Mouse (Mus musculus): ENCODE measurements around the gene Ptprs. TPM values are rescaled to one million over a fixed set of nuclear protein-coding genes. Genes with fewer than 3 reads are reported as not detected.

Gene Ptprs
- polyA plus RNA-seq, 1 experiment from 2014 or later = 73.5 TPM

- WGBS = 82% methylated on average over 1 of the region's 1 CpGs
- Histone ChIP-seq H3K27me3 (ENCODE audit: insufficient read depth, poor library complexity, severe bottlenecking) (no peaks in the 10 kb centered on the region), H3K36me3 (peaks cover 84% of the 10 kb centered on the region), H3K27ac (no peak overlapping the region), H3K4me1 (peaks cover 19% of the 10 kb centered on the region), H3K4me3 (no peak overlapping the region), H3K9me3 (no peaks in the 10 kb centered on the region)
- no peak for DNase-seq (ENCODE audit: low spot score)
Observed at GRCm38 (mm10) chr17:56374851-56375250, 101.4 kb downstream of the Ptprs start.

GRCm38 (mm10) chr17:56373136-56374034 is 102.9 kb downstream of the Ptprs start:
- peaks cover 84% of the 10 kb centered on the region for H3K36me3 ChIP-seq
- H3K27me3 ChIP-seq (ENCODE audit: insufficient read depth, poor library complexity, severe bottlenecking) = no peaks in the 10 kb centered on the region
- peak overlapping the region; percentile 23; the same call in 1 of the 2 replicates for H3K27ac ChIP-seq
- peaks cover 25% of the 10 kb centered on the region for H3K4me1 ChIP-seq
- H3K4me3 ChIP-seq = no peak overlapping the region
- no peak for DNase-seq (ENCODE audit: low spot score)
- H3K9me3 ChIP-seq = no peaks in the 10 kb centered on the region
- 61% methylated on average over 17 of the region's 17 CpGs for WGBS

DNA sequence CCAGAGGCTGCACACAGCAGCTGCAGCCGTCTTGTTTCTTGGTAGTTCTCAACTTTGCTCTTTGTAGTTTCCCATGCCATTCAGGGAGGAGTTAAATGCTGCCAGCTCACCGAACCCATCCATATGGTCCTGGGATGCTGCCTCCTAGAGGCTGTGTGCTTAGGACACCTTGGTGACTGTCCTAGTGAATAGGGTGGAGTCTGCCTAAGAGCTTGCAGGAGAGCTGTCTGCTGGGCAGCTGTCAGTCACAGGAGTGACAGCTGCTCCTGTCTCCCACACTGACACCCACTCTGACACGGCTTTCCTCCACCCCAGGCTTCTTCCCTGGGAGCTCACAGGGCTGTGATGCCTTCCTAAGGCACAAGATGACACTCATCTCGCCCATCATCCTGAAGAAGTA is 104.2 kb downstream of the Ptprs start:
- H3K27ac ChIP-seq = no peak overlapping the region
- H3K4me1 ChIP-seq = peaks cover 25% of the 10 kb centered on the region
- 62% methylated on average over 4 of the region's 4 CpGs for WGBS
- H3K36me3 ChIP-seq = peaks cover 83% of the 10 kb centered on the region
- no peak overlapping the region for H3K4me3 ChIP-seq
- DNase-seq (ENCODE audit: low spot score) = no peak
- no peaks in the 10 kb centered on the region for H3K9me3 ChIP-seq
- H3K27me3 ChIP-seq (ENCODE audit: insufficient read depth, poor library complexity, severe bottlenecking) = no peaks in the 10 kb centered on the region

DNA sequence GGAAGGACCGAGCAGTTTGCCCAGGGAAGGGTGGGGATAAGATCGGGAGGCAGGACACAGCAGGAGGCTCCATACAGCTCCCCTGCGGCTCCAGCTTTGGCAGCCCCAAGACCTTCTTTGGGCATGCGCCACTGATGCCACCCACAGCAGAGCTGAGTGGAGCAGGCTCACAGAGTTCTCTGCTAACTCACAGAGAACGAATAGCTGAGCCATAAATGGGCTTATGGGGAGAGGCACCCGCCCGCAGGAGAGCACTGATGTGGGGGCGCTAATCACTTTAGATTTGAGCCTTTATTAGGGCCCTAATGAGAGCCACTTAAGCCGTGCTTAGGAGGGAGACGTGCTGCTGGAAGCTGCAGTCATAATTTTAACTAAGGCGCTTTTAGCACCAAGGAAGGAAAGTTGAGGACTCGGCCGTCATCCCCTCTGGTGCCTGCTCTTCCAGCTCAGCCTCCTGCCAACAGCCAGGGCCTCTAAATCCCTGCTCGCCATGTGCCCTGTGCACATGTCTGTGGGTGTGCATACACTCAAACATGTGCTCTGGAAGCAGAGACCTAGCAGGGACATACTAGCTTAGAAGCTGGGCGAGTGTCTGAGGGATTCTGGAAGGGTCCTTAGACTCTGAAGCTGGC is 105.1 kb downstream of the Ptprs start:
- Histone ChIP-seq H3K27me3 (ENCODE audit: insufficient read depth, poor library complexity, severe bottlenecking) (no peaks in the 10 kb centered on the region), H3K4me1 (peaks cover 34% of the 10 kb centered on the region), H3K9me3 (no peaks in the 10 kb centered on the region), H3K36me3 (peaks cover 73% of the 10 kb centered on the region), H3K4me3 (no peak overlapping the region), H3K27ac (no peak overlapping the region)
- WGBS = 81% methylated on average over 15 of the region's 15 CpGs
- no peak for DNase-seq (ENCODE audit: low spot score)

GRCm38 (mm10) chr17:56370090-56370489 is 106.2 kb downstream of the Ptprs start:
- peaks cover 69% of the 10 kb centered on the region for H3K36me3 ChIP-seq
- peaks cover 45% of the 10 kb centered on the region for H3K4me1 ChIP-seq
- WGBS = 80% methylated on average over 3 of the region's 3 CpGs
- no peak for DNase-seq (ENCODE audit: low spot score)
- H3K27ac ChIP-seq = no peak overlapping the region
- H3K9me3 ChIP-seq = no peaks in the 10 kb centered on the region
- H3K27me3 ChIP-seq (ENCODE audit: insufficient read depth, poor library complexity, severe bottlenecking) = no peaks in the 10 kb centered on the region
- no peak overlapping the region for H3K4me3 ChIP-seq

DNA sequence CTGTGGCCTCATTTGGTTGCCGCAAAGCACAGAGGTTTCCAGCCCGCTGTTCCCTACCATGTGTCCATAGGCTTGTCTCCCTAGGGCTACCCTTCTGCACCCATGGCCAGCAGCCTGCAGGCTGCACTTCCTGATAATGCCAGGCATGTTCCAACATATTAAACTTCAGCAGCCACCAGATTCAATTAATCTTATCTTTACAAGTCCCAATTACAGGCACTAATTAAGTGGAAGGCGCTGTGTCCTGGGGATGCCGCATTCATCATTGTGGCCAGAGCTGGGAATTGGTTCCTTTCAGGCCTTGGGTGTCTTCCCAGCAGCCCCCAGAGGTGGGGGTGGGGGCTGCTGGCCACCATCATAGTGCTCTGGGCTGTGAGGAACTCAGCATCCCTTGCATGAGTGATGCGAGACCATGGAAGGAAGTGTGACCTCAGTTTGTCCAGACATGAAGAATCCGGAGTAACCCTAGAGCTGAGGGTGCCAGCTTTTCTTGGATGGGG is 107.9 kb downstream of the Ptprs start:
- Histone ChIP-seq H3K4me1 (peaks cover 40% of the 10 kb centered on the region), H3K27me3 (ENCODE audit: insufficient read depth, poor library complexity, severe bottlenecking) (no peaks in the 10 kb centered on the region), H3K4me3 (no peak overlapping the region), H3K9me3 (no peaks in the 10 kb centered on the region), H3K27ac (no peak overlapping the region), H3K36me3 (peaks cover 61% of the 10 kb centered on the region)
- no peak for DNase-seq (ENCODE audit: low spot score)
- WGBS = 90% methylated on average over 6 of the region's 6 CpGs

DNA sequence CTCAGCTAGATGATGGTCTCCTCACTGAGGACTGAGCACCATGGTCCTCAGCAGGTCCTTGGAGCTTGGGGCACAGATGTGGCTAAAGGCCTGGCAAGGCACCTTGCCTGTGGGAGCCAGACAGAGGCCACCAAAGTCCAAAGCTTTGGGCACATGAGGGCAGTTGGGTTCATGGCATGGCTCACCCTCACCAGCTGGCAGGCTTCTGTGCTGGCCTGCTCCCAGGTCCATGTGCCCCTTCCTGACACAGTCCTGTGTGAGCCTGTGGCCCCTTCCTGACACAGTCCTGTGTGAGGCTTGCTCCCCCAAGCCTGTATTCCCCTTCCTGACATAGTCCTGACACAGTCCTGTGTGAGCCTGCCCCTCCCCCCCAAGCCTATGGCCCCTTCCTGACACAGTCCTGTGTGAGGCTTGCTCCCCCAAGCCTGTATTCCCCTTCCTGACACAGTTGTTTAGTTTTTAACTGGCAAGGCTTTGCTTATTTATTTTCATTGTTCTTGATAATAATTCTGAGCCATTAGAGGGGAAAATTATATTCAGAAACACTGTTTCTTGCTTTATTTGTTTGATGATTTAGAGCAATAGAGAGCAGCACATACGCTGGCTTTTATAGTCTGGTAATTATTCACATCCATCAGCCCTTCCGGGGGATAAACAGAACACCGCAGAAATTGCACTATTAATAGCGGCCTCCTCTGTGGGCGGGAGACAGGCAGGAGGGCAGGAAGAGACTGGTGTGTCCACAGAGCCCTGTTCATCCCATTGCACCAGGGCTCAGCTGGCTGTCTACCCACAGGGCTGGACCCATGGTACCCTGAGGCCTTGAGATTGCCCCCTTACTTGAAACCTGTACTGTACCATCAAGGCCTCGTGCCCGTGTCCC is 110.3 kb downstream of the Ptprs start:
- H3K4me3 ChIP-seq = no peak overlapping the region
- H3K36me3 ChIP-seq = peaks cover 65% of the 10 kb centered on the region
- H3K27ac ChIP-seq = peak overlapping the region; percentile 67
- 61% methylated on average over 7 of the region's 7 CpGs for WGBS
- peaks cover 40% of the 10 kb centered on the region for H3K4me1 ChIP-seq
- no peaks in the 10 kb centered on the region for H3K27me3 ChIP-seq (ENCODE audit: insufficient read depth, poor library complexity, severe bottlenecking)
- DNase-seq (ENCODE audit: low spot score) = no peak
- H3K9me3 ChIP-seq = no peaks in the 10 kb centered on the region

Small RNA genes within 50 kb of the gene (microRNA-seq; reads per million reads assigned to microRNA genes)
- 0.76 reads per million for gene Mir6977

Other genes starting within 250 kb of the Ptprs start
- 15.0 and 20.3 TPM in 2 replicates for gene Fem1a, start 219.7 kb downstream of the Ptprs start, polyA plus RNA-seq (2016; fragmentation: Nextera tagmentation; extraction: Ambion mirVana)
- 6.8 and 9.5 TPM in 2 replicates for gene Ticam1, start 199.7 kb downstream of the Ptprs start, polyA plus RNA-seq (2016; fragmentation: Nextera tagmentation; extraction: Ambion mirVana)
- 81.7 and 93.2 TPM in 2 replicates for gene Plin3, start 183.6 kb downstream of the Ptprs start, polyA plus RNA-seq (2016; fragmentation: Nextera tagmentation; extraction: Ambion mirVana)
- not detected in 2 replicates for gene Arrdc5, start 176.2 kb downstream of the Ptprs start, polyA plus RNA-seq (2016; fragmentation: Nextera tagmentation; extraction: Ambion mirVana)
- gene Uhrf1, start 173.2 kb downstream of the Ptprs start, polyA plus RNA-seq (2016; fragmentation: Nextera tagmentation; extraction: Ambion mirVana) = 136 and 163 TPM in 2 replicates
- 34.6 and 35.6 TPM in 2 replicates for gene Kdm4b, start 150.4 kb downstream of the Ptprs start, polyA plus RNA-seq (2016; fragmentation: Nextera tagmentation; extraction: Ambion mirVana)
- gene Znrf4, start 35.9 kb upstream of the Ptprs start, polyA plus RNA-seq (2016; fragmentation: Nextera tagmentation; extraction: Ambion mirVana) = not detected in 2 replicates
- gene Gm20219, start 77.9 kb upstream of the Ptprs start, polyA plus RNA-seq (2016; fragmentation: Nextera tagmentation; extraction: Ambion mirVana) = 0.33 and 0.50 TPM in 2 replicates
- 61.3 and 81.0 TPM in 2 replicates for gene Safb2, start 108.1 kb upstream of the Ptprs start, polyA plus RNA-seq (2016; fragmentation: Nextera tagmentation; extraction: Ambion mirVana)
- gene Safb, start 108.3 kb upstream of the Ptprs start, polyA plus RNA-seq (2016; fragmentation: Nextera tagmentation; extraction: Ambion mirVana) = 106 and 128 TPM in 2 replicates
- gene 2410015M20Rik, start 133.3 kb upstream of the Ptprs start, polyA plus RNA-seq (2016; fragmentation: Nextera tagmentation; extraction: Ambion mirVana) = 261 and 317 TPM in 2 replicates
- gene Rpl36, start 136.9 kb upstream of the Ptprs start, polyA plus RNA-seq (2016; fragmentation: Nextera tagmentation; extraction: Ambion mirVana) = 1,286 and 1,339 TPM in 2 replicates
- 58.9 and 65.1 TPM in 2 replicates for gene Lonp1, start 150.4 kb upstream of the Ptprs start, polyA plus RNA-seq (2016; fragmentation: Nextera tagmentation; extraction: Ambion mirVana)
- 0.30 and 0.38 TPM in 2 replicates for gene Catsperd, start 151.7 kb upstream of the Ptprs start, polyA plus RNA-seq (2016; fragmentation: Nextera tagmentation; extraction: Ambion mirVana)
- gene Ranbp3, start 196.8 kb upstream of the Ptprs start, polyA plus RNA-seq (2016; fragmentation: Nextera tagmentation; extraction: Ambion mirVana) = 85.1 and 105 TPM in 2 replicates
- 518 and 632 TPM in 2 replicates for gene Ndufa11, start 241.3 kb upstream of the Ptprs start, polyA plus RNA-seq (2016; fragmentation: Nextera tagmentation; extraction: Ambion mirVana)
- gene Vmac, start 241.5 kb upstream of the Ptprs start, polyA plus RNA-seq (2016; fragmentation: Nextera tagmentation; extraction: Ambion mirVana) = 10.2 and 12.7 TPM in 2 replicates